Mouse (Mus musculus) CD4-positive, CD25-positive, alpha-beta regulatory T cell, adult 2 months (primary cell): ENCODE measurements around the gene Fancm.
A peak's percentile ranks its signal among the peaks of the same experiment; 100 is the strongest.
"Not testable (repeated sequence)": the region's sequence is repeated elsewhere in the genome, so short reads cannot be mapped to it uniquely, and the experiment has no call there.

Experiments used
- DNase-seq: peaks from one replicate; pipeline ENCODE4 v3.0.0-alpha.2; 2012; ENCODE audit warnings: low read depth, low spot score

Gene Fancm

GRCm38 (mm10) chr12:65118968-65119367 lies 43.6 kb downstream of the Fancm start:
- DNase-seq: no peak

DNA sequence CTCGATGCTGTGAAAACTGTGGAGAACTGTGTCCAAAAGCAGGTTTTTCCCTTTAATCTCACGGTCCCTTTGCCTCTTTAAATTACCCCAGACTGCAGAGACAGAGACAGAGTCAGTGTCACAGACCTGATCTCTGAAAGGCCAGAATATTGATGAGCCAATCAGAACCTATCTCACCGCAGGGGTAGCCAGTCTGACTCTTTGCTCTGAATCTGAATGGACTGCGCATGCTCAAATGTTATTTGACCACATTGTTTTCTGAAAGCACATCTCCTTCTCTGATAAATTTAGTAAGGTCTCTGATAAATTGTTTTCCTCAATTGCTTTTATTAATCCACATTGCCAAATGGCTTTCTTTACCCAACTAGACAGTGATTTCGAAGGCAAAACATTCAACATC lies 44.0 kb downstream of the Fancm start:
- no peak for DNase-seq

DNA sequence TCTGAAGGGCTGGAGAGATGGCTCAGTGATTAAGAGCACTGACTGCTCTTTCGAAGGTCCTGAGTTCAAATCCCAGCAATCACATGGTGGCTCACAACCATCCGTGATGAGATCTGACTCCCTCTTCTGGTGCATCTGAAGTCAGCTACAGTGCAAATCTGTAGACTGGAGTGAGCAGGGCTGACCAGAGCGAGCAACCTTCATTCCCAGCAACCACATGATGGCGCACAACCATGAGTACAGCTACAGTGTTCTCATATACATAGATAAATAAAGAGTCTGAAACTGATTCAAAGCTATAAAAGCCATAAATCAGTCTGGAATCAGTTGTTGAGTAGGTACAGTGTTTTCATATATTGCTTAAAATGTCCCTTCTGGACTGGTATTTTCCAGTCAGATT lies 60.7 kb downstream of the Fancm start:
- DNase-seq: not testable (repeated sequence)

DNA sequence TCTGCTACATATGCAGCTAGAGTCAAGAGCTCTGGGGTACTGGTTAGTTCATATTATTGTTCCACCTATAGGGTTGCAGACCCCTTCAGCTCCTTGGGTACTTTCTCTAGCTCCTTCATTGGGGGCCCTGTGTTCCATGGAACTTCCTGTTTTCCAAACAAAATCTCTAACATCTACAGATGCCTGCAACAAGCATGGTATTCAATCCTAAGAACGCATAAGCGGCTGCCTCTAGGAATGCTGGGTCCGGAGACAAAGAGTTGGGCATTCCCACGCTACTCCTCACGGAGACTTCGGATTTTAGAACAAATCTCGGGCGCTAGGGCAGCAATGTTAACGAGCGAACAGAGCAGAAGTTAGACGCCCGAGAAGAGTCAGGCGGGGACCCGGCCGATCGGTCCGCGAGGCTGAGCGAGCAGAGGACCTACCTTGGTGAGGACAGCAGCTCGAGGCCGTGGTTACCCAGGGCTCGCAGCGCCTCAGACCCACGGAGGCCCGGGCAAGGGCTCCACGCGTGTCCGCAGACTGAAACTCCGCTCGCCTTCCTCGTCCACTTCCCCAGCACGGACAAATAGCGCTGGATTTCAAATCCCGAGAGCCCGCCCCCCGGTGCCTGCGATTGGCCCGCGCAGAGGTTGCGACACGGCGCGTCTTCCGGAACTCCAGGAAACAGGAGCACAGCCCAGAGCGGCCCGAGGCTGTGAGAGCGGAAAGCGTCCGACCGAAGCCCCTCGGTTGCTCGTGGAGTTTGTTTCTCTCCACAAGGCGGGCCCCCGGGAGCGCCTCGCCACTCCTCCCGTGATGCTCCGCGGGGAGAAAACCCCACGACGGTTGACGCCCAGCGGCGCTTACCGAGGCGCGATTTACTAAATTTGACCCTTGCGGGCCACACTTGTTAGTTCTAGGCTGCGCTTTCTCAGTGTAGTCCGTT lies 96.9 kb downstream of the Fancm start, which contains the start of gene Mis18bp1:
Gene Mis18bp1 (minus strand): TSS at position 584 of the 931 bp plus-strand sequence.
- DNase-seq: peak; percentile 96

- peak; percentile 72 for DNase-seq
Observed at GRCm38 (mm10) chr12:65172959-65173358, 97.6 kb downstream of the Fancm start.

- DNase-seq: no peak
Observed at GRCm38 (mm10) chr12:65173736-65174135, 98.3 kb downstream of the Fancm start.
